Comparison of ENCODE assay signal across 24 mouse cellular contexts in the genomic region with DNA sequence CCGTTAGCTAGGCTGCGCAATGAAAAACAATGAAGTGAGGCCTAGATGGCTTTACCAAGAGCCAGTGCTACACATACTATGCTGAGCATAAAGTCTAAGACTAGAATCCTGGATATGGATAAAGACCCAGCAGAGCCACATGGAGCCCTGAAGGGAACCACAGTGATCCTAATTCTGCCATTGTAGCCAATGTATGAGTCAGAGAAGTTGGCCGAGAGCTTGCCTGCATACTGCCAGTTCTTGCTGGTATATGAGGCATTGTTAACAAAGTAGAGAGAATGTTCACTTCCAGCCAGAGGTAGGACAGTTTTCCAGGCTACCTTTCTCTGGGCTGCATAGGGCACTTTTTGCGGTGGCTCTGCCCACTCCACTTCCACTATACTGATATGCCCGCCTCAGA.
DNase-seq lines count a peak whose midpoint lies in the region; ATAC-seq and TF ChIP-seq lines count a peak whose summit lies in the region.
"Had no signal": no experiment of that assay in that cellular context is flagged by ENCODE, and none has a peak within 500 bp of the region (broad histone marks: within the 10 kb centered on the region; RNA-seq: fewer than 3 reads in every experiment).

No protein-coding gene starts in this region.

- peak overlapping the region; percentile 64; the same call in 1 of the 2 replicates for H3K27ac ChIP-seq in left cerebral cortex, adult 2 months
- peak overlapping the region; percentile 67 for H3K27ac ChIP-seq in bone marrow macrophage, adult 2 months (ENCODE audit: insufficient read depth, low read depth, low read length)
- H3K27ac ChIP-seq in stomach, embryonic 16.5 days (ENCODE audit: low read length), result peak overlapping the region; percentile 77; the same call in 1 of the 2 replicates
- H3K27ac ChIP-seq: embryonic facial prominence, embryonic 10.5 days; forebrain, embryonic 12.5 days; heart, adult 2 months; heart, embryonic 15.5 days; hindbrain, postnatal 0 days; limb, embryonic 13.5 days; liver, embryonic 13.5 days; lung, embryonic 15.5 days; midbrain, embryonic 10.5 days; neural tube, embryonic 12.5 days had no signal

- no peak overlapping the region for H3K4me3 ChIP-seq in left cerebral cortex, adult 2 months
- no peak overlapping the region for H3K4me3 ChIP-seq in bone marrow macrophage, adult 2 months (ENCODE audit: insufficient read depth, low read length)
- no peak overlapping the region for H3K4me3 ChIP-seq in stomach, embryonic 16.5 days (replicated peaks; ENCODE audit: low read length)
- H3K4me3 ChIP-seq: embryonic facial prominence, embryonic 10.5 days; forebrain, embryonic 12.5 days; heart, adult 2 months; heart, embryonic 15.5 days; limb, embryonic 13.5 days; liver, embryonic 13.5 days; lung, embryonic 15.5 days; midbrain, embryonic 10.5 days; neural tube, embryonic 12.5 days had no signal

- intact Hi-C loops in left cerebral cortex, adult 2 months (cut with DNase I), result loop anchor here (2.0 to 10.0 kb wide), 4 partner anchors 60 to 184 kb away; no protein-coding TSS in a partner anchor
- intact Hi-C loops in left cerebral cortex, postnatal 4 days (cut with DNase I), result no loop called here

- H3K9ac ChIP-seq in stomach, embryonic 16.5 days (ENCODE audit: low read length), result no peak overlapping the region
- H3K9ac ChIP-seq: forebrain, embryonic 12.5 days; heart, embryonic 15.5 days; limb, embryonic 13.5 days; liver, embryonic 13.5 days; lung, embryonic 15.5 days; neural tube, embryonic 12.5 days had no signal

- no peak for TF ChIP-seq CTCF in left cerebral cortex, adult 2 months (IDR thresholded peaks at IDR 0.05)
- no peak for TF ChIP-seq CTCF in bone marrow macrophage, adult 2 months (IDR thresholded peaks at IDR 0.05; ENCODE audit: low read depth, low read length)

- no peaks in the 10 kb centered on the region for H3K9me3 ChIP-seq in stomach, embryonic 16.5 days (replicated peaks; ENCODE audit: control insufficient read depth, low read length)
- H3K9me3 ChIP-seq: embryonic facial prominence, embryonic 10.5 days; forebrain, embryonic 12.5 days; heart, embryonic 15.5 days; limb, embryonic 13.5 days; liver, embryonic 13.5 days; lung, embryonic 15.5 days; midbrain, embryonic 10.5 days; neural tube, embryonic 12.5 days had no signal

- ATAC-seq in stomach, embryonic 16.5 days (ENCODE audit: insufficient read depth, low FRiP score), result no peak
- ATAC-seq: CD4-positive, CD25-positive, alpha-beta regulatory T cell, adult 4 months; hindbrain, postnatal 0 days had no signal

- H3K4me1 ChIP-seq in bone marrow macrophage, adult 2 months (ENCODE audit: control insufficient read depth, insufficient read depth, low read length), result peaks cover 25% of the 10 kb centered on the region
- H3K4me1 ChIP-seq in stomach, embryonic 16.5 days (ENCODE audit: control insufficient read depth, insufficient read depth, low read length), result no peaks in the 10 kb centered on the region
- H3K4me1 ChIP-seq: embryonic facial prominence, embryonic 10.5 days; forebrain, embryonic 12.5 days; limb, embryonic 13.5 days; liver, embryonic 13.5 days; lung, embryonic 15.5 days; midbrain, embryonic 10.5 days; neural tube, embryonic 12.5 days had no signal

- DNase-seq in cerebellum, postnatal 36 days, result peak; percentile 11 to 39
- DNase-seq in cerebellum, adult 11 months, result no peak
- no peak for DNase-seq in left cerebral cortex, adult 2 months (ENCODE audit: extremely low spot score in 1 of 2, low spot score in 2 of 2)
- DNase-seq in left cerebral cortex, postnatal 4 days, result no peak
- no peak for DNase-seq in kidney, adult 8-10 months
- no peak for DNase-seq in T-cell, adult 2 months (ENCODE audit: low spot score)
- DNase-seq: cerebellum, postnatal 10 days; gastrocnemius, postnatal 10 days; kidney, adult 2 months; kidney, postnatal 25 days; liver, embryonic 13.5 days; thymus, postnatal 36 days had no signal

- no peak overlapping the region for H3K4me2 ChIP-seq in stomach, embryonic 16.5 days (ENCODE audit: low read depth, low read length)
- H3K4me2 ChIP-seq: forebrain, embryonic 12.5 days; heart, embryonic 15.5 days; limb, embryonic 13.5 days; liver, embryonic 13.5 days; lung, embryonic 15.5 days; neural tube, embryonic 12.5 days had no signal

- no peak for TF ChIP-seq POLR2A in bone marrow macrophage, adult 2 months (IDR thresholded peaks at IDR 0.05; ENCODE audit: borderline replicate concordance, low read depth, low read length)

- H3K36me3 ChIP-seq in stomach, embryonic 16.5 days (ENCODE audit: control insufficient read depth, insufficient read depth, low read length), result no peaks in the 10 kb centered on the region
- H3K36me3 ChIP-seq: embryonic facial prominence, embryonic 10.5 days; forebrain, embryonic 12.5 days; heart, embryonic 15.5 days; limb, embryonic 13.5 days; liver, embryonic 13.5 days; lung, embryonic 15.5 days; midbrain, embryonic 10.5 days; neural tube, embryonic 12.5 days had no signal

- 92% methylated on average over 5 of the region's 5 CpGs for WGBS in stomach, embryonic 16.5 days

- H3K27me3 ChIP-seq in stomach, embryonic 16.5 days (ENCODE audit: control insufficient read depth, insufficient read depth, low read length), result no peaks in the 10 kb centered on the region
- H3K27me3 ChIP-seq: forebrain, embryonic 12.5 days; heart, embryonic 15.5 days; limb, embryonic 13.5 days; liver, embryonic 13.5 days; lung, embryonic 15.5 days; neural tube, embryonic 12.5 days had no signal

Comparison
In these comparisons a context has a peak if more than half of its experiments do, and no peak if none do; other contexts are left out.
1. DNase-seq: peak in cerebellum, postnatal 36 days (2 of 2); none in cerebellum, adult 11 months (single experiment), left cerebral cortex, adult 2 months (0 of 2), left cerebral cortex, postnatal 4 days (single experiment), kidney, adult 8-10 months (0 of 2) and T-cell, adult 2 months (single experiment).
2. Peak in every context shown above with its lines, with median percentiles within 50 percentile points of each other: H3K27ac ChIP-seq.